Mouse (Mus musculus) retina, embryonic 14.5 days (tissue): ENCODE data around the gene Cyp46a1.

Experiments used
- DNase-seq: peaks from one replicate; pipeline ENCODE4 v3.0.0-alpha.2; 2015; ENCODE audit warnings: low spot score

Gene Cyp46a1

GRCm38 (mm10) chr12:108363796-108364195, 29.6 kb downstream of the Cyp46a1 start:
- peak; percentile 92 for DNase-seq

GRCm38 (mm10) chr12:108365340-108365739, 31.2 kb downstream of the Cyp46a1 start:
- DNase-seq, result no peak

GRCm38 (mm10) chr12:108365868-108366267, 31.7 kb downstream of the Cyp46a1 start:
- no peak for DNase-seq

DNA sequence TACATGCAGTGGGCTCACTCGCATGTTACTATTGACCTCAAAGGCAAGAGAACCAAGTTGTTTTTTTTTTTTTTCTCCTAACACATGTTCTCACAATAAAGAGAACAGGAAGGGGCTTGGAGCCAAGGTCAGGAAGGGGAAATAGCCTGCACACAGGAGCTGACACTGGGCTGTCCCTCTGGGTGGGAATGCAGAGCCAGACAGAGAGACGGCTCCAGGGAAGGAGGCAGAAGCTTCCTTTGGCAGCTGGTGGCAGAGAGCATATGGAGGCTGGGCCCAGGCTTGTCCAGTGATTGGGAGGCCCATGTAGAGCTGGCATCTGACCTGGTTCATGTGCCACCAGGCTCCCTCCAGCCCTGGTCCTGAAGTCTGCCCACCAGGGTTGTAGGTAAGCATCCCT, 33.7 kb downstream of the Cyp46a1 start:
- DNase-seq, result no peak

GRCm38 (mm10) chr12:108368921-108369320, 34.7 kb downstream of the Cyp46a1 start:
- no peak for DNase-seq

DNA sequence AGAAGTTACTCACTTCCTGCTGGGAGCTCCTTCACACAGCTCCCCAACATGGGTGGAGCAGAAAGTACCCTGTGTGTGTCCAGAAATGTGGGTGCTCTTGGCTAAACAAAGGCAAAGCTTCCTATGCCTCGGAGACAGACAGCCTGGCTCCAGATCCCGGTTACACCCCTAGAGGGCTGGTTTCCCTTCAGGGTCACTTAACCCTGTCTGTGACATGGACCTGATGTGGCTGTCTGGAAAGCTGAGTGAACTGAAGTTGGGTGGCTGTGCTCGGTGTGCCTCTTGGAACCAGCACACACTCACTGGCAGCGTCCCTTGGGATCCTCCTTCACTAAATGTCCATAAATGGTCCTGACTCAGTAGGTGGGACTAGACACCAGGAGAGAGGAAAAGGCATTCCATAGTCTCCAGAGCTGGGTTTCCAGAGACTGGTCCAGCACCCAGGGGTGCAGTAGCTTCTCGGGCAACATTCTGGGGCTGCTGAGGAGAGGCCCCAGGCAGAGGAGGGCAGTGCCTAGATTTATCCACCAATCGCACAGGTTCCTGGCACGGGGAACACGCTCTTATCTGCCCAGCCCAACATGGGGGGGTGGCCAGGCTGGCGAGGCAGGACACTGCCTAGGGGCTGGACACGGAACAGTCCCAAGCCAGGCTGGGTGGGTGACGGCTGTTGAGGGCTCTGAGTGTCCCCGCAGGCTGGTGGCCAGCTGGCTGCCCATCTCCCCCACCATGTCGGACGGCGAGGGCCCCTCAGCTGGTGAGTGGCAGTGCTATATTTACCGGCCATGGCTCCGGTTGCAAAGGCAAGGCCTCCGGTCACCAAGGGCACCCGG, 36.6 kb downstream of the Cyp46a1 start, which contains the start of gene Eml1:
Gene Eml1 (plus strand): TSS at position 362 of the 833 bp plus-strand sequence.
- DNase-seq, result peak; percentile 40

DNA sequence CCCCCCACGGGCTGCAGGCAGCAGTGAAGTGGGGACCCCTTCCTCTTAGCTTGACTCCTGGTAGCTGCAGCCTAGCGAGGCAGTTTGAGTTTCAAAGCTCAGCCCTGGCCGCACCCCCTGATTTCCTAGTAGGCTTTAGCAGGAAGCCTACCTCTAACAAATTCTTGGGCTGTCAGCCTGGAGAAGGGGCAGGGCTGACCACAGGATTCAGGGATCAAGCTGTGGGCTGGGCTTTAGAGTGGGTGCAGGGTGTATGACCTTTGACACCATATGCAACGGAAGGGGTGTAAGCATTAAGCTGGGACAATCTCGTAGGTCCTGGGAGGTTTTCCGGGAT, 37.2 kb downstream of the Cyp46a1 start:
- DNase-seq, result no peak

DNA sequence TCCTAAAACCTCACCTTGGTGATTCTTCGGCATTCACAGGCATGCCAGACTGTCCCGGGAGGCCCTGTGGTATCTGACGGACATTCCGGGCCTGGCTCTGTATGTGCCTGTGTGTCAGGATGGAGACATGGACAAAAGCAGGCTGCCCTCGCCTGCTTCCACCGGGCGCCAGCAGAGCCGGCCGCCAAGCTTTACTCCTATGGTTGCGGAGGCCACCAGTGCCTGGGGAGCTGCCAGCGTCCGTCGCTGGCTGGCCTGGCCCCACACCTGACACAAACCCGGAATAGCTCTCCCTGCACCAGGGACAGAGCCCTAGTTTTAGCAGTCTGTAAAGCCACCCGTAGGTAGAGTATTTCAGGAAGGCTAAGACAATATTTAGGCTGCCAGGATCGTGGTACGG, 38.1 kb downstream of the Cyp46a1 start:
- DNase-seq, result no peak

- DNase-seq, result no peak
Measured at GRCm38 (mm10) chr12:108373611-108374010, 39.4 kb downstream of the Cyp46a1 start.

DNA sequence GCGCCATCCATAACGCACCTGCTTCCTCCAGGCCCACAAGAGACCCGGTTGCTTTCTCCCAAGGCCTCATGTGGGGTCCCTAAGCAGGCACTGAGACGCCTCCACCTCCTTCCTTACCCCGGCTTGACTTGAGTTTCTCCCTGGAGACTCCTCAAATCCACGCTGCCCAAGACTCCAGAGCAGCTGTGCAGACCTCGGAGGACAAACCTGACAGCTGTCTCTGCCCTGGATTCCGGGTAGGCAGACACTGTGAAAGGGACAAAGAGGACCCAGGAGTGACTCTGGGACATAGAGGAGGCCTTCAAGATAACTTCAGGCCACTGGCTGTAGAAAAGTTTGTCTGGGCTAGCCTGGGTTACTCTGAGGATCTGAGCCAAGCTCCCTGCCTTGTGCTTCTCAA, 40.5 kb downstream of the Cyp46a1 start:
- DNase-seq, result no peak

DNA sequence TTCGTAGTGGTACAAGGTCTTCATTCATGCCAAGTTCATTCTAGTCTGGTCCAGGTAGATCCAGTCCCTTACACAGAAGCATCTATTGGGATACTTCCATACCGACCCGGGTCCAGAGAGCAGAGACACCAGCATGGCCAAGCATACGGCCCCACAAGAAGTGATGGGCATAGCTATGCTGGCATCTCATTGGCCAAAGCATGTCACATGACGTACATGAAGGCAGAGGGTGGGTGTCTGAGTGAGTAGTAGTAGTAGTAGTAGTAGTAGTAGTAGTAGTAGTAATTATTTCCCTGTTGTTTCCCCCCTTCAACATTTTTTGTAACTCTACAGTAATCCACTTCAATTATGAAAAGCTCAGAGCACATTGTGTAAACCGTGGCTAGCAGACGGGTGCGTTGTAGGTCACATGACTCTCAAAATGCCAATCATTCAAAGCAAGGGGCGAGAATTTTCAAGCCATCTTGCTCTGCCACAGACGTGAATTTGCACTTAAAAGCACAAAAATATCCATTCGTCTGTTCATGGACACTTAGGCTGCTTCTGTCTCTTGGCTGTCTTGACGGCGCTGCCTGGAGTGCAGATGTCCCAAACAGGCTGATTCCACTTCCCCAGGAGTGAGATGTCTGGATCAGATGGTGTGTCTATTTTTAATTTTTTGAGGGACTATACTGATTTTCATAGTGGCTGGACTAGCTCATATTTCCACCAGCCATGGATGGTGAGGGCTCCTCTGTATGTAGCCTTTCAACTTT, 44.4 kb downstream of the Cyp46a1 start:
- DNase-seq, result no peak

DNA sequence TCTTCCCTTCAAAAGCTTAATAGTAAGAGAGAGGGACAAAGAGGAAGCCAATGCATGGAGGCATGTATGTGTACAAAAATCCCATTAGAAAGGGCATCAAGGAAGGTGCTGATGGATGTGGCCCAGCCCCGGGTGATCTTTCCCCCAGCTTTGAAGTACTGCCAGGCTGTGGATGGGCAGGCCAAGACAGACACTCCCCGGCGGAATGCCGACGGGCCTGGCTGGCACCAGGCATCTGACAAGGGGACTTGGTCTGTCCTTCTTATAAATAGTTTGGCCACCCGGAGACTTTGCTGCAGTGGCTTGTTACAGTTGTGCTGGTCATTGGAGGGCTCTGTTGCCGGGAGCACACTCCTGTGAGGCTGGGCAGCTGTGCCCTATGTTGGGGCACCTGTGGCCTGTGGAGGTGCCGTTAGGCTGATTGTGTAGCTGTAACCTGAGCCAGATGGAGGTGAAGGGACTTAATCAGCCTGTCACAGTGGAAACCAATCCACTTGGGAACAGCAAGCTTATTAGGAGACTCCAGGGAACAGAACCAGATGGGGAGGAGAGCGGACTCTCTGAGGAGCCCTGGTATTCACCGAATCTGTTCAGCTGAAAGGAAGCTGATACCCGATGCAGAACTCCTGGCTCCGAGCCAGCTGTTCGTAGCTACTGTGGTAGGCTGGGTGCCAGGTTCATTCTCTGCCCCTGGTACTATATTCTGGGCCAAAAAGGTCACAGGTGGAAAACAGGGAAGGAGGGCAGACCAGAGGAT, 52.5 kb downstream of the Cyp46a1 start:
- no peak for DNase-seq

DNA sequence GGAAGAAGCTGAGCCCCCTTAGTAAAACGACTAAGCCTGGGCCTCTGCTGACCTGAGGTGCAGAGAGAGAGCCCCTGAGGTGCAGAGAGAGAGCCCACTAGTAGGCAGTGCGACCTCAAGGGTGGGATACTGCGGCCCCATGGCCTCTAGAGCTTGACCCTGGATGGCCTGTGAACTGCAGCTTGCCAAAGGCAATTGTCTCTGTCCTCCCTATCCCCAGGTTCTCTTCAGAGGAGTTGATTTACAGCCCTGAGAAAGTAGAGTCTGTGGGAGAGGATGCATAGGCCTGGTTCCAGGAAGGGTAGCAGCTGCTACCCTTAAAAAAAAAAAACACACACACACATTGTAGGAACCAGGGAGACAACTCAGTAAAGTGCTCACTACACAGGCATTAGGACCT, 55.5 kb downstream of the Cyp46a1 start:
- no peak for DNase-seq

- DNase-seq, result no peak
Measured at GRCm38 (mm10) chr12:108392254-108393044, 58.3 kb downstream of the Cyp46a1 start.

GRCm38 (mm10) chr12:108393082-108393481, 58.9 kb downstream of the Cyp46a1 start:
- no peak for DNase-seq

DNA sequence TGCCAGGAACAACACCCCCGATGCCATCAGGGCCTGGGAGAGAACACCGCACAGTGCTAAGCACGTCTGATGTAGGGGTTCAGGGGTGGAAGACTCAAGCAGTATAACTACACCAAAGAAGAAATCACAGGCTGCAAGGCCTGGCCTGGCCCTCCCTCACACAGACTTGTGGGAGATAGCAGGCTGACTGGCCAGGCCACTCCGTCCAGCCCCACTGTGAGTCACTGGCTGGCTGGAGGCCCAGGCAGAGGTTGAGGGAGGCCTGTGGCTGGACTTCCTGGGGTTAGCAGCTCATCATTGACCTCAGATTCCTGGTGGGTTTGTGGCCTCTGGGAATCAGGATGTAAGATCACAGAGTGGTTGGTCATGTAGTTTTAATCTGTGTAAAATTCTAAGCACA, 59.5 kb downstream of the Cyp46a1 start:
- no peak for DNase-seq

DNA sequence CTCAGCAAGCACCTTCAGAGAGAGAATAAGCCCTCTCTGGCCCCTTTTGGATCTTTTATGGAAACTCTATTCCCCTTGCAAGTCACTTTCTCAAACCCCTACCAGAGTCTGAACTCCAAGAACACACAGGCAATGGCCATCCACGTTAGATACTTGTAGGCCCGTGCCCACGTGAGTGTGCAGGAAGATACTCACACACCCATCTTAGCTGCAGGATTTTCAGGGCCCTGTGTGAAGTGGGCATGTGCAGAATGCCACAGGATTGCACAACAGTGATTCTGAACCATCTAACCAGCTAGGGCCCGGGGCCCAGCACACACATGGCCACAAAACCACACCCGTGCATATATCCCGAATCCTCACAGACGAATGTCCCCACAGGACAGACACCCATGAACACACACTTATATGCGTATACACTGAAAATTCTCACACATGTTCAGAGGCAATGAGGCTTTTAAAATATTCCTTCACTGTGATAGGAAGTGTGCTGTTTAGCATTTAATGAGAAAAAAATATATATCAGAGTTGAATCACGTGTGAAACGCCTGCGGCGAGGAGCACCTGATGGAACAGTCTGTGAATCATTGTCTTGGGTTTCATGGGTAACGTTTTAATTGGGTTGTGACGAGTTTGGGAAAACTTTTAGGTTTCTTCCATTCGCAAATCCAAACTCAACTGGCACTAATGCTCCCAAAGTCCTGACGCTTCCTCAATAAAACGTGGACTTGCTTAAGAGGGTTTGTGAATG, 60.5 kb downstream of the Cyp46a1 start:
- no peak for DNase-seq

GRCm38 (mm10) chr12:108395285-108395660, 61.1 kb downstream of the Cyp46a1 start:
- no peak for DNase-seq

DNA sequence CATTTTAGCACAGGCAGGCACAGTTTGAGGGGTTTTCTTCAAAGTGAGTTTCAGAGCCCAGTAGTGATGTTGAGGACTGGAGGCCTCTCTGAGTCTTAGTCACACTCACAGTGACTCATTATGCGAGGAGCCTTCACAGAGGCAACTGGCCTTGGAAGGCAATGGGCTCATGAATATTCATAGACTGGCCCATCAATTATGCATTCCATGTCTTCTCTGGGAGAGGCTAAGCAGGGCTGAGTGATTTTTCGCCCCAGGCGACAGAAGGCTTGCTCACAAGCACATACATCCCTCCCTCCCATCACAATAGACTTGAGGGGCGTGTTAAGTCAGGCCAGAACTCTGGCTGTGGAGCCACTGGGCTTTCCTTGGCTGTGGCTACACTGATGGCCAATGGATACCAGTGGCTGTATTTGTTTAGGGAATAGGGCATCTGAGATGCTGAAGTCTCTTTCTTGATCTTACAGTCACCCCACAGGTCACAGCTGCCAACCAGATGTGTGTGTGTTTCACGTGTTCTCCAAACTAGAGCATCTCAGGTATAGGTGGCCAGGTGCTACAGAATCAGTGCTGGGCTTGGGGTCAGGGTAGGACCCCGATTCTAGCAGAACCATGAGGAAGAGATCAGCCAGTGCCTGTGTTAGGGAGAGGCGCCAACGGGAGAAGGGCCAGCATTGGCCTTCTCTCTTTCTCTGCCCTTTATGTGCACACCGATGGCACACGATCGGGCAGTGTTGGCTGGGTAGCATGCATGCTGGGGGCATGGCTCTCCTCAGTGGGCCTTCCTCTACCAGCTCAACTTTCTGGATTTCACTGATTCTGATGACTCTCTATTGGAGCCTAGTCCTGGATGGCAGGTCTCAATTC, 62.1 kb downstream of the Cyp46a1 start:
- peak; percentile 76 for DNase-seq

GRCm38 (mm10) chr12:108398681-108399080, 64.5 kb downstream of the Cyp46a1 start:
- DNase-seq, result no peak
